Mouse (Mus musculus) liver, embryonic 14.5 days (tissue): ENCODE results near the gene Tmem262.

ENCODE experiments used
- CTCF ChIP-seq: IDR thresholded peaks from 2 replicates; pipeline ENCODE4 v1.5.1; 2016; ENCODE audit warnings: antibody characterized with exemption, low read depth, control low read depth
- EP300 ChIP-seq: IDR thresholded peaks from 2 replicates; pipeline ENCODE4 v1.6.1; 2016; ENCODE audit warnings: antibody characterized with exemption, low read depth

DNA sequence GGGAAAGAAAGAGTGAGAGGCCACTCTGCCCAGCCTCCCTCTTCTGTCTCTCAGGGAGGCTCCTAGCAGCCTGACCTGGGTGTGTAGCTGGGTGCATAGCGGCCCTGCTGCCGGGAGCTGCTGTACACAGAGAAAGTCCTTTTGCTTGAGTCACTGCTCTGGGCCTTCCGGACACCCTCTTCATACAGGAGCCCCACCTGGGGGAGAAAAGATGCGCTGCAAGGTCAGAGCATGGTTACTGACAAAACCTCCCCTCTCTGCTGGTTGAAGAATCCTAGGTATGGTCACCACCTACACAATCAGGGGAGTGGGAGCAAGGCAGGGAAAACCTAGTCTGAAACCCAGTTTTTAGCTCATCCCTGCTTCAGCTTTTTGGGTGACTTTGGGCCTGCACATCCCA, 10.9 kb upstream of the Tmem262 start:
- no peak for TF ChIP-seq EP300
- no peak; the same call in 1 of the 2 replicates for TF ChIP-seq CTCF
